In genomic region chr4:119937876-119938275, GRCm38 (mm10) we compare ENCODE assay signal across 8 mouse cellular contexts.
A peak's percentile ranks its signal among the peaks of the same experiment; 100 is the strongest.
DNase-seq lines count a peak whose midpoint lies in the region; ATAC-seq lines count a peak whose summit lies in the region.

No protein-coding gene starts in this region.

- no peak overlapping the region for H3K4me3 ChIP-seq in heart, embryonic 11.5 days (ENCODE audit: low read depth, low read length)
- H3K4me3 ChIP-seq in heart, embryonic 16.5 days (ENCODE audit: low read length), result no peak overlapping the region
- H3K4me3 ChIP-seq in midbrain, embryonic 16.5 days (ENCODE audit: low read depth, low read length), result no peak overlapping the region

- no peaks in the 10 kb centered on the region; the same call in 1 of the 2 replicates for H3K27me3 ChIP-seq in heart, embryonic 11.5 days (ENCODE audit: control insufficient read depth, insufficient read depth, low read length)
- H3K27me3 ChIP-seq in heart, embryonic 16.5 days (ENCODE audit: control insufficient read depth, insufficient read depth, low read length), result no peaks in the 10 kb centered on the region
- H3K27me3 ChIP-seq in midbrain, embryonic 16.5 days (ENCODE audit: control insufficient read depth, insufficient read depth, low read depth, low read length), result no peaks in the 10 kb centered on the region

- WGBS in heart, embryonic 11.5 days (ENCODE audit: insufficient replicate concordance), result 58% methylated on average over 7 of the region's 7 CpGs
- WGBS in heart, embryonic 16.5 days, result 22% methylated on average over 7 of the region's 7 CpGs
- 47% methylated on average over 7 of the region's 7 CpGs for WGBS in midbrain, embryonic 16.5 days

- no peak for ATAC-seq in heart, embryonic 11.5 days (replicated peaks; ENCODE audit: insufficient number of reproducible peaks, low FRiP score, low TSS enrichment)
- peak; percentile 49; the same call in 1 of the 2 replicates for ATAC-seq in heart, embryonic 16.5 days (replicated peaks; ENCODE audit: extremely low read depth, insufficient read depth, low FRiP score)
- ATAC-seq in midbrain, embryonic 16.5 days, result peak; percentile 77

- peak; percentile 45 to 51 for DNase-seq in heart, adult 18-20 months
- DNase-seq in cerebellum, adult 9-11 months, result peak; percentile 79
- peak; percentile 64 to 81 for DNase-seq in kidney, postnatal 36 days
- DNase-seq in thymus, postnatal 0 days (ENCODE audit: low spot score), result no peak
- DNase-seq in spleen, adult 18-20 months, result no peak

- H3K4me2 ChIP-seq in heart, embryonic 11.5 days, result no peak overlapping the region
- H3K4me2 ChIP-seq in heart, embryonic 16.5 days (ENCODE audit: low read depth, low read length), result no peak overlapping the region
- no peak overlapping the region for H3K4me2 ChIP-seq in midbrain, embryonic 16.5 days (ENCODE audit: low read length)

- no peaks in the 10 kb centered on the region for H3K9me3 ChIP-seq in heart, embryonic 11.5 days (replicated peaks; ENCODE audit: control insufficient read depth, low read length)
- no peaks in the 10 kb centered on the region for H3K9me3 ChIP-seq in heart, embryonic 16.5 days (replicated peaks; ENCODE audit: control insufficient read depth, low read length)
- no peaks in the 10 kb centered on the region for H3K9me3 ChIP-seq in midbrain, embryonic 16.5 days (replicated peaks; ENCODE audit: control insufficient read depth, low read length, poor library complexity, severe bottlenecking)

- no peaks in the 10 kb centered on the region for H3K36me3 ChIP-seq in heart, embryonic 11.5 days (ENCODE audit: control insufficient read depth, insufficient read depth, low read length)
- no peaks in the 10 kb centered on the region for H3K36me3 ChIP-seq in heart, embryonic 16.5 days (ENCODE audit: control insufficient read depth, insufficient read depth)
- H3K36me3 ChIP-seq in midbrain, embryonic 16.5 days (ENCODE audit: control insufficient read depth, insufficient read depth, low read length), result no peaks in the 10 kb centered on the region

- H3K4me1 ChIP-seq in heart, embryonic 11.5 days (ENCODE audit: control insufficient read depth, insufficient read depth, low read length), result peaks cover 6% of the 10 kb centered on the region; the same call in 1 of the 2 replicates
- H3K4me1 ChIP-seq in heart, embryonic 16.5 days (ENCODE audit: control insufficient read depth, insufficient read depth, low read length), result peaks cover 10% of the 10 kb centered on the region
- peaks cover 3% of the 10 kb centered on the region; the same call in 1 of the 2 replicates for H3K4me1 ChIP-seq in midbrain, embryonic 16.5 days (ENCODE audit: control insufficient read depth, insufficient read depth, low read length)

- H3K9ac ChIP-seq in heart, embryonic 11.5 days (ENCODE audit: low read depth, low read length), result no peak overlapping the region
- peak overlapping the region; percentile 14; the same call in 1 of the 2 replicates for H3K9ac ChIP-seq in heart, embryonic 16.5 days (ENCODE audit: low read length)
- H3K9ac ChIP-seq in midbrain, embryonic 16.5 days (ENCODE audit: low read depth, low read length), result no peak overlapping the region; the same call in 1 of the 2 replicates

- no peak overlapping the region for H3K27ac ChIP-seq in heart, embryonic 11.5 days (ENCODE audit: low read depth, low read length)
- peak overlapping the region; percentile 17; the same call in 1 of the 2 replicates for H3K27ac ChIP-seq in heart, embryonic 16.5 days (ENCODE audit: low read length)
- peak overlapping the region; percentile 66; the same call in 1 of the 2 replicates for H3K27ac ChIP-seq in midbrain, embryonic 16.5 days (ENCODE audit: low read length)

Comparison
In these comparisons a context has a peak if more than half of its experiments do, and no peak if none do; other contexts are left out.
1. DNase-seq: peak in heart, adult 18-20 months (2 of 2), cerebellum, adult 9-11 months (single experiment) and kidney, postnatal 36 days (2 of 2); none in thymus, postnatal 0 days (single experiment) and spleen, adult 18-20 months (0 of 2).